Mouse (Mus musculus): Measurements from ENCODE around the gene Olfml2b. TPM values are rescaled to one million over a fixed set of nuclear protein-coding genes. Genes with fewer than 3 reads are reported as not detected.

Olfml2b gene
- total RNA-seq, 2 experiments from 2014 or later, result 40.6 to 52.9 TPM

- no peak for DNase-seq
Measured at GRCm38 (mm10) chr1:170697771-170698356, 53.5 kb downstream of the Olfml2b start.

- no peak for DNase-seq
Measured at GRCm38 (mm10) chr1:170698771-170699170, 54.4 kb downstream of the Olfml2b start.

GRCm38 (mm10) chr1:170699553-170699952, 55.2 kb downstream of the Olfml2b start:
- no peak for DNase-seq

- no peak for DNase-seq
Measured at GRCm38 (mm10) chr1:170700496-170701027, 56.2 kb downstream of the Olfml2b start.

- DNase-seq, result no peak
Measured at GRCm38 (mm10) chr1:170701178-170701577, 56.8 kb downstream of the Olfml2b start.

- no peak for DNase-seq
Measured at GRCm38 (mm10) chr1:170701582-170701981, 57.2 kb downstream of the Olfml2b start.

- no peak for DNase-seq
Measured at GRCm38 (mm10) chr1:170702263-170702662, 57.9 kb downstream of the Olfml2b start.

GRCm38 (mm10) chr1:170702958-170703357, 58.6 kb downstream of the Olfml2b start:
- no peak for DNase-seq

GRCm38 (mm10) chr1:170704103-170704502, 59.8 kb downstream of the Olfml2b start:
- DNase-seq, result no peak

GRCm38 (mm10) chr1:170704911-170705594, 60.7 kb downstream of the Olfml2b start:
- no peak for DNase-seq

- DNase-seq, result no peak
Measured at GRCm38 (mm10) chr1:170706046-170706445, 61.7 kb downstream of the Olfml2b start.

- no peak for DNase-seq
Measured at GRCm38 (mm10) chr1:170709034-170709433, 64.7 kb downstream of the Olfml2b start.

- DNase-seq, result no peak
Measured at GRCm38 (mm10) chr1:170709481-170709880, 65.1 kb downstream of the Olfml2b start.

GRCm38 (mm10) chr1:170709969-170710368, 65.6 kb downstream of the Olfml2b start:
- no peak for DNase-seq

- no peak for DNase-seq
Measured at GRCm38 (mm10) chr1:170711731-170712130, 67.4 kb downstream of the Olfml2b start.

- DNase-seq, result no peak
Measured at GRCm38 (mm10) chr1:170717241-170717828, 73.0 kb downstream of the Olfml2b start.

GRCm38 (mm10) chr1:170718133-170718810, 73.9 kb downstream of the Olfml2b start:
- no peak for DNase-seq

GRCm38 (mm10) chr1:170721560-170721959, 77.2 kb downstream of the Olfml2b start:
- DNase-seq, result peak; percentile 71 to 75

- no peak for DNase-seq
Measured at GRCm38 (mm10) chr1:170728524-170728923, 84.2 kb downstream of the Olfml2b start.

GRCm38 (mm10) chr1:170729267-170729962, 85.1 kb downstream of the Olfml2b start:
- no peak for DNase-seq

GRCm38 (mm10) chr1:170731865-170732595, 87.7 kb downstream of the Olfml2b start:
- DNase-seq, result no peak
